Mouse (Mus musculus): ENCODE measurements around the gene Zfp92. TPM values are rescaled to one million over a fixed set of nuclear protein-coding genes. Genes with fewer than 3 reads are reported as not detected.
"Not testable (repeated sequence)": the region's sequence is repeated elsewhere in the genome, so short reads cannot be mapped to it uniquely, and the experiment has no call there.

Zfp92 gene
- not detected in 2 replicates for polyA plus RNA-seq (2014; fragmentation: Nextera tagmentation; extraction: Ambion mirVana)

GRCm38 (mm10) chrX:73410880-73411517 lies at the start of gene Zfp92:
Zfp92 (plus strand) TSS chrX:73411096.
- no peak within 1 kb of the TSS for H3K27ac ChIP-seq (replicated peaks in 1 of 2; ENCODE audit: control insufficient read depth in 1 of 2, insufficient read depth in 1 of 2, low read depth in 2 of 2, low read length in 2 of 2)
- no peak within 1 kb of the TSS; the same call in 1 of the 2 replicates for H3K9ac ChIP-seq (ENCODE audit: low read length)
- H3K4me3 ChIP-seq (ENCODE audit: control insufficient read depth in 1 of 2, insufficient read depth in 1 of 2, low read depth in 1 of 2, low read length in 2 of 2), result peak within 1 kb of the TSS; percentile 21 to 36
- WGBS, result 17% methylated on average over 20 of the region's 20 CpGs
- H3K27me3 ChIP-seq (ENCODE audit: control insufficient read depth, insufficient read depth, low read length), result peaks cover 4% of the 10 kb centered on the region; the same call in 1 of the 2 replicates
- peaks cover 0 to 2% of the 10 kb centered on the region in 2 experiments; a peak in 1 of 4 replicates for H3K4me1 ChIP-seq (ENCODE audit: control insufficient read depth in 2 of 2, insufficient read depth in 2 of 2, low read length in 2 of 2)
- peak within 1 kb of the TSS; percentile 63 for H3K4me2 ChIP-seq (ENCODE audit: low read length)
- ATAC-seq (ENCODE audit: insufficient number of reproducible peaks, insufficient read depth, low FRiP score, low read depth), result no peak
- H3K36me3 ChIP-seq (ENCODE audit: control insufficient read depth, insufficient read depth, low read length), result no peaks in the 10 kb centered on the region
- H3K9me3 ChIP-seq (ENCODE audit: control insufficient read depth, low read length), result no peaks in the 10 kb centered on the region

- H3K4me2 ChIP-seq (ENCODE audit: low read length), result no peak overlapping the region
- H3K9ac ChIP-seq (ENCODE audit: low read length), result no peak overlapping the region
- H3K27ac ChIP-seq (replicated peaks in 1 of 2; ENCODE audit: control insufficient read depth in 1 of 2, insufficient read depth in 1 of 2, low read depth in 2 of 2, low read length in 2 of 2), result no peak overlapping the region
- no peak overlapping the region for H3K4me3 ChIP-seq (ENCODE audit: control insufficient read depth in 1 of 2, insufficient read depth in 1 of 2, low read depth in 1 of 2, low read length in 2 of 2)
- no peaks in the 10 kb centered on the region for H3K27me3 ChIP-seq (ENCODE audit: control insufficient read depth, insufficient read depth, low read length)
- H3K4me1 ChIP-seq (ENCODE audit: control insufficient read depth in 2 of 2, insufficient read depth in 2 of 2, low read length in 2 of 2), result no peaks in the 10 kb centered on the region
- ATAC-seq (ENCODE audit: insufficient number of reproducible peaks, insufficient read depth, low FRiP score, low read depth), result no peak
- no peaks in the 10 kb centered on the region for H3K9me3 ChIP-seq (ENCODE audit: control insufficient read depth, low read length)
- H3K36me3 ChIP-seq (ENCODE audit: control insufficient read depth, insufficient read depth, low read length), result peaks cover 10% of the 10 kb centered on the region; the same call in 1 of the 2 replicates
Measured at GRCm38 (mm10) chrX:73363291-73363690, 47.6 kb upstream of the Zfp92 start.

- Histone ChIP-seq H3K4me3 (ENCODE audit: control insufficient read depth in 1 of 2, insufficient read depth in 1 of 2, low read depth in 1 of 2, low read length in 2 of 2) (no peak overlapping the region), H3K36me3 (ENCODE audit: control insufficient read depth, insufficient read depth, low read length) (no peaks in the 10 kb centered on the region), H3K4me1 (ENCODE audit: control insufficient read depth in 2 of 2, insufficient read depth in 2 of 2, low read length in 2 of 2) (no peaks in the 10 kb centered on the region), H3K9ac (ENCODE audit: low read length) (no peak overlapping the region), H3K4me2 (ENCODE audit: low read length) (no peak overlapping the region), H3K27me3 (ENCODE audit: control insufficient read depth, insufficient read depth, low read length) (no peaks in the 10 kb centered on the region), H3K27ac (replicated peaks in 1 of 2; ENCODE audit: control insufficient read depth in 1 of 2, insufficient read depth in 1 of 2, low read depth in 2 of 2, low read length in 2 of 2) (no peak overlapping the region), H3K9me3 (ENCODE audit: control insufficient read depth, low read length) (no peaks in the 10 kb centered on the region)
- no peak for ATAC-seq (ENCODE audit: insufficient number of reproducible peaks, insufficient read depth, low FRiP score, low read depth)
- 63% methylated on average over 6 of the region's 6 CpGs for WGBS
Measured at GRCm38 (mm10) chrX:73384419-73384818, 26.5 kb upstream of the Zfp92 start.

GRCm38 (mm10) chrX:73384924-73385323 lies 26.0 kb upstream of the Zfp92 start:
- Histone ChIP-seq H3K27me3 (ENCODE audit: control insufficient read depth, insufficient read depth, low read length) (no peaks in the 10 kb centered on the region), H3K27ac (replicated peaks in 1 of 2; ENCODE audit: control insufficient read depth in 1 of 2, insufficient read depth in 1 of 2, low read depth in 2 of 2, low read length in 2 of 2) (no peak overlapping the region), H3K4me3 (ENCODE audit: control insufficient read depth in 1 of 2, insufficient read depth in 1 of 2, low read depth in 1 of 2, low read length in 2 of 2) (no peak overlapping the region), H3K4me1 (ENCODE audit: control insufficient read depth in 2 of 2, insufficient read depth in 2 of 2, low read length in 2 of 2) (no peaks in the 10 kb centered on the region), H3K36me3 (ENCODE audit: control insufficient read depth, insufficient read depth, low read length) (no peaks in the 10 kb centered on the region), H3K9ac (ENCODE audit: low read length) (no peak overlapping the region), H3K9me3 (ENCODE audit: control insufficient read depth, low read length) (no peaks in the 10 kb centered on the region), H3K4me2 (ENCODE audit: low read length) (no peak overlapping the region)
- WGBS, result 22% methylated on average over 1 of the region's 1 CpGs
- ATAC-seq (ENCODE audit: insufficient number of reproducible peaks, insufficient read depth, low FRiP score, low read depth), result no peak

GRCm38 (mm10) chrX:73391481-73391880 lies 19.4 kb upstream of the Zfp92 start:
- WGBS, result 68% methylated on average over 4 of the region's 4 CpGs
- Histone ChIP-seq H3K9me3 (ENCODE audit: control insufficient read depth, low read length) (no peaks in the 10 kb centered on the region), H3K4me1 (ENCODE audit: control insufficient read depth in 2 of 2, insufficient read depth in 2 of 2, low read length in 2 of 2) (no peaks in the 10 kb centered on the region; a peak in 1 of 4 replicates), H3K9ac (ENCODE audit: low read length) (no peak overlapping the region), H3K27me3 (ENCODE audit: control insufficient read depth, insufficient read depth, low read length) (no peaks in the 10 kb centered on the region), H3K27ac (replicated peaks in 1 of 2; ENCODE audit: control insufficient read depth in 1 of 2, insufficient read depth in 1 of 2, low read depth in 2 of 2, low read length in 2 of 2) (no peak overlapping the region), H3K4me2 (ENCODE audit: low read length) (no peak overlapping the region), H3K36me3 (ENCODE audit: control insufficient read depth, insufficient read depth, low read length) (no peaks in the 10 kb centered on the region), H3K4me3 (ENCODE audit: control insufficient read depth in 1 of 2, insufficient read depth in 1 of 2, low read depth in 1 of 2, low read length in 2 of 2) (no peak overlapping the region)
- no peak for ATAC-seq (ENCODE audit: insufficient number of reproducible peaks, insufficient read depth, low FRiP score, low read depth)

- WGBS, result 70% methylated on average over 1 of the region's 1 CpGs
- no peak overlapping the region for H3K9ac ChIP-seq (ENCODE audit: low read length)
- no peaks in the 10 kb centered on the region; a peak in 1 of 4 replicates for H3K4me1 ChIP-seq (ENCODE audit: control insufficient read depth in 2 of 2, insufficient read depth in 2 of 2, low read length in 2 of 2)
Measured at GRCm38 (mm10) chrX:73396446-73396845, 14.4 kb upstream of the Zfp92 start.

GRCm38 (mm10) chrX:73398636-73399035 lies 12.3 kb upstream of the Zfp92 start, which contains the start of gene Gm18336:
Gm18336 (minus strand) TSS chrX:73398736.
- not testable (repeated sequence) for H3K36me3 ChIP-seq (ENCODE audit: control insufficient read depth, insufficient read depth, low read length); H3K9ac ChIP-seq (ENCODE audit: low read length); H3K4me2 ChIP-seq (ENCODE audit: low read length); H3K4me3 ChIP-seq (ENCODE audit: control insufficient read depth in 1 of 2, insufficient read depth in 1 of 2, low read depth in 1 of 2, low read length in 2 of 2); H3K27me3 ChIP-seq (ENCODE audit: control insufficient read depth, insufficient read depth, low read length); H3K4me1 ChIP-seq (ENCODE audit: control insufficient read depth in 2 of 2, insufficient read depth in 2 of 2, low read length in 2 of 2); H3K9me3 ChIP-seq (ENCODE audit: control insufficient read depth, low read length); ATAC-seq (ENCODE audit: insufficient number of reproducible peaks, insufficient read depth, low FRiP score, low read depth); H3K27ac ChIP-seq (replicated peaks in 1 of 2; ENCODE audit: control insufficient read depth in 1 of 2, insufficient read depth in 1 of 2, low read depth in 2 of 2, low read length in 2 of 2)
- 58% methylated on average over 2 of the region's 2 CpGs for WGBS

More at GRCm38 (mm10) chrX:73396446-73396845, 14.4 kb upstream of the Zfp92 start:
- no peaks in the 10 kb centered on the region for H3K27me3 ChIP-seq (ENCODE audit: control insufficient read depth, insufficient read depth, low read length)
- H3K4me2 ChIP-seq (ENCODE audit: low read length), result no peak overlapping the region
- H3K4me3 ChIP-seq (ENCODE audit: control insufficient read depth in 1 of 2, insufficient read depth in 1 of 2, low read depth in 1 of 2, low read length in 2 of 2), result no peak overlapping the region
- ATAC-seq (ENCODE audit: insufficient number of reproducible peaks, insufficient read depth, low FRiP score, low read depth), result no peak
- H3K9me3 ChIP-seq (ENCODE audit: control insufficient read depth, low read length), result no peaks in the 10 kb centered on the region
- H3K36me3 ChIP-seq (ENCODE audit: control insufficient read depth, insufficient read depth, low read length), result no peaks in the 10 kb centered on the region
- H3K27ac ChIP-seq (replicated peaks in 1 of 2; ENCODE audit: control insufficient read depth in 1 of 2, insufficient read depth in 1 of 2, low read depth in 2 of 2, low read length in 2 of 2), result no peak overlapping the region

- Histone ChIP-seq H3K4me2 (ENCODE audit: low read length) (no peak overlapping the region), H3K27me3 (ENCODE audit: control insufficient read depth, insufficient read depth, low read length) (no peaks in the 10 kb centered on the region), H3K9ac (ENCODE audit: low read length) (no peak overlapping the region), H3K9me3 (ENCODE audit: control insufficient read depth, low read length) (no peaks in the 10 kb centered on the region), H3K27ac (replicated peaks in 1 of 2; ENCODE audit: control insufficient read depth in 1 of 2, insufficient read depth in 1 of 2, low read depth in 2 of 2, low read length in 2 of 2) (no peak overlapping the region), H3K36me3 (ENCODE audit: control insufficient read depth, insufficient read depth, low read length) (no peaks in the 10 kb centered on the region), H3K4me1 (ENCODE audit: control insufficient read depth in 2 of 2, insufficient read depth in 2 of 2, low read length in 2 of 2) (no peaks in the 10 kb centered on the region), H3K4me3 (ENCODE audit: control insufficient read depth in 1 of 2, insufficient read depth in 1 of 2, low read depth in 1 of 2, low read length in 2 of 2) (no peak overlapping the region)
- 85% methylated on average over 20 of the region's 20 CpGs for WGBS
- no peak for ATAC-seq (ENCODE audit: insufficient number of reproducible peaks, insufficient read depth, low FRiP score, low read depth)
Measured at GRCm38 (mm10) chrX:73400951-73401350, 9.9 kb upstream of the Zfp92 start.
